Mouse (Mus musculus) ES-Bruce4 (cell line): Measurements from ENCODE around the gene Tiam1.

Experiments
- CTCF ChIP-seq: IDR thresholded peaks from one replicate; pipeline ENCODE4 v1.8.1; 2011; ENCODE audit warnings: low read depth, low read length
- POLR2A ChIP-seq: IDR thresholded peaks from one replicate; pipeline ENCODE4 v1.8.1; 2011; ENCODE audit warnings: low read length; ENCODE audit not compliant: insufficient read depth

- TF ChIP-seq CTCF (no peak), POLR2A (no peak)
Measured at GRCm38 (mm10) chr16:89789792-89790434, 353.7 kb downstream of the Tiam1 start.
